Mouse (Mus musculus): ENCODE results near the gene Map4.
"Not testable (repeated sequence)": the region's sequence is repeated elsewhere in the genome, so short reads cannot be mapped to it uniquely, and the experiment has no call there.

- not testable (repeated sequence) for TF ChIP-seq MXI1 (IDR thresholded peaks at IDR 0.05; ENCODE audit: low read depth, low read length); E2F4 (IDR thresholded peaks at IDR 0.05; ENCODE audit: insufficient replicate concordance, low read depth, low read length); ELF1 (IDR thresholded peaks at IDR 0.05; ENCODE audit: low read depth, low read length); ETS1 (conservative IDR thresholded peaks at IDR 0.05; ENCODE audit: low read depth, low read length); POLR2A (IDR thresholded peaks at IDR 0.05; ENCODE audit: low read depth, low read length); USF1 (IDR thresholded peaks at IDR 0.05; ENCODE audit: low read depth, low read length)
- TF ChIP-seq CTCF (conservative IDR thresholded peaks at IDR 0.05 in 1 of 2, IDR thresholded peaks at IDR 0.05 in 1 of 2; ENCODE audit: low read depth in 2 of 2, low read length in 2 of 2): peak in 1 of 2 experiments; percentile 44; a peak in 2 of 4 replicates
These were observed 192.8 kb downstream of the Map4 start for GRCm38 (mm10) chr9:110124008-110124540.

All from CH12.LX (cell line).